Mouse (Mus musculus) stomach, postnatal 0 days (tissue): ENCODE measurements around the gene Fam219a.

ENCODE experiments used
- CTCF ChIP-seq: IDR thresholded peaks from 2 replicates; pipeline ENCODE4 v1.5.1; 2016; ENCODE audit warnings: antibody characterized with exemption, low read depth, mild to moderate bottlenecking, moderate library complexity
- EP300 ChIP-seq: optimal IDR thresholded peaks from 2 replicates; pipeline ENCODE3; 2016; ENCODE audit warnings: antibody characterized with exemption

GRCm38 (mm10) chr4:41477648-41478160, 91.6 kb downstream of the Fam219a start:
- TF ChIP-seq CTCF, result no peak
- TF ChIP-seq EP300, result no peak
